Mouse (Mus musculus): ENCODE data around the gene Prrg4. TPM values are rescaled to one million over a fixed set of nuclear protein-coding genes. Genes with fewer than 3 reads are reported as not detected.
"Not testable (repeated sequence)": the region's sequence is repeated elsewhere in the genome, so short reads cannot be mapped to it uniquely, and the experiment has no call there.

The Prrg4 gene
- polyA plus RNA-seq, 1 experiment from 2014 or later: 1.5 TPM

DNA sequence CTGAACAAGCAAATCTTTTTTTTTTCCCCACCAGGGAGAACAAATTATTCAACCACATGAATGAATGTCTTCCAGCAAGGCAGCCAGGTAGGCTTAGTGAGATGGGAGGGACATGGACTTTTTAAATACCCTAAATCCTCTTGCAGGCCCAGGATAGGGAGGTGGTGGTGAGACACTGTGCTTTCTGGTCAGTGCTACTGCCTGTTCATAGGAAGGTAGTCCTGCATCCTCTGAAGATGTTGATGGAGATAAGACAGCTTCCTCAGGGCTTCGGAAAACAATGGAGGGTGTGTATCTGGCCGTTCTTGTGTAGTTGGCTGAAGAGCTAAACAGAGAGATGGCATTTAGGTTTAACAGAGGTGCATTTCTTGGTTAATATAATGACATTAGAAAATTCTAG is 17.2 kb downstream of the Prrg4 start:
- Histone ChIP-seq H3K4me3 (ENCODE audit: low read depth, low read length) (no peak overlapping the region), H3K4me2 (ENCODE audit: low read depth, low read length) (no peak overlapping the region), H3K36me3 (replicated peaks; ENCODE audit: control insufficient read depth, insufficient read depth, low read depth, low read length) (no peaks in the 10 kb centered on the region), H3K9me3 (replicated peaks; ENCODE audit: control insufficient read depth, low read length) (no peaks in the 10 kb centered on the region), H3K4me1 (ENCODE audit: control insufficient read depth, insufficient read depth, low read length) (no peaks in the 10 kb centered on the region), H3K27ac (replicated peaks; ENCODE audit: low read depth, low read length) (no peak overlapping the region), H3K9ac (replicated peaks; ENCODE audit: low read length) (no peak overlapping the region), H3K27me3 (ENCODE audit: control insufficient read depth, insufficient read depth, low read length) (no peaks in the 10 kb centered on the region)
- ATAC-seq (replicated peaks; ENCODE audit: insufficient number of reproducible peaks, low FRiP score, low TSS enrichment, low read depth) (no peak), DNase-seq (ENCODE audit: low spot score) (no peak)
- 90% methylated on average over 2 of the region's 2 CpGs for WGBS

DNA sequence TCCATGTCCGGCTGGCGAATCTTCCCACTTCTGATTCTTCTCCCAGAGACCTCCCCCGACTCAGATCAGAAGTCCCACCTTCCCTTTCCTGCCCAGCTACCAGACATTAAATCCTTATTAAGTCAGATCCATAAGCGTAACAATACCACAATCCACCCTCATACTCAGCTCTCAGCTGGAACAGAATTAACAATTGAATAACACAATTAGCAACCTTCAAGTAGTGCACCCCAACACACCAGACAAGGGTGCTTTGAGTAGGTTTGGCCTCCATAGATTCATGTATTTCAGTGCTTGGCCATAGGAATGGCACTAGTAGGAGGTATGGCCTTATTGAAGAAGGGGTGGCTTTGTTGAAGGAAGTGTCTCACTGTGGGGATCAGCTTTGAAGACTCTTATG is 23.5 kb downstream of the Prrg4 start:
- Histone ChIP-seq H3K4me3 (ENCODE audit: low read depth, low read length) (no peak overlapping the region), H3K27me3 (ENCODE audit: control insufficient read depth, insufficient read depth, low read length) (no peaks in the 10 kb centered on the region), H3K36me3 (replicated peaks; ENCODE audit: control insufficient read depth, insufficient read depth, low read depth, low read length) (no peaks in the 10 kb centered on the region), H3K4me1 (ENCODE audit: control insufficient read depth, insufficient read depth, low read length) (no peaks in the 10 kb centered on the region), H3K9ac (replicated peaks; ENCODE audit: low read length) (no peak overlapping the region), H3K4me2 (ENCODE audit: low read depth, low read length) (no peak overlapping the region), H3K27ac (replicated peaks; ENCODE audit: low read depth, low read length) (no peak overlapping the region), H3K9me3 (replicated peaks; ENCODE audit: control insufficient read depth, low read length) (no peaks in the 10 kb centered on the region)
- WGBS: 92% methylated on average over 4 of the region's 4 CpGs
- DNase-seq (ENCODE audit: low spot score) (no peak), ATAC-seq (replicated peaks; ENCODE audit: insufficient number of reproducible peaks, low FRiP score, low TSS enrichment, low read depth) (no peak)

GRCm38 (mm10) chr2:104818763-104819162 is 30.9 kb downstream of the Prrg4 start:
- not testable (repeated sequence) for DNase-seq (ENCODE audit: low spot score); ATAC-seq (replicated peaks; ENCODE audit: insufficient number of reproducible peaks, low FRiP score, low TSS enrichment, low read depth); H3K9ac ChIP-seq (replicated peaks; ENCODE audit: low read length); H3K4me2 ChIP-seq (ENCODE audit: low read depth, low read length); H3K27ac ChIP-seq (replicated peaks; ENCODE audit: low read depth, low read length); H3K36me3 ChIP-seq (replicated peaks; ENCODE audit: control insufficient read depth, insufficient read depth, low read depth, low read length); H3K4me3 ChIP-seq (ENCODE audit: low read depth, low read length); H3K9me3 ChIP-seq (replicated peaks; ENCODE audit: control insufficient read depth, low read length); H3K4me1 ChIP-seq (ENCODE audit: control insufficient read depth, insufficient read depth, low read length); H3K27me3 ChIP-seq (ENCODE audit: control insufficient read depth, insufficient read depth, low read length)
- 84% methylated on average over 3 of the region's 3 CpGs for WGBS

- Histone ChIP-seq H3K4me2 (ENCODE audit: low read depth, low read length) (peak overlapping the region; percentile 84), H3K9me3 (replicated peaks; ENCODE audit: control insufficient read depth, low read length) (no peaks in the 10 kb centered on the region), H3K36me3 (replicated peaks; ENCODE audit: control insufficient read depth, insufficient read depth, low read depth, low read length) (no peaks in the 10 kb centered on the region), H3K4me3 (ENCODE audit: low read depth, low read length) (peak overlapping the region; percentile 98), H3K9ac (replicated peaks; ENCODE audit: low read length) (peak overlapping the region; percentile 99), H3K27me3 (ENCODE audit: control insufficient read depth, insufficient read depth, low read length) (no peaks in the 10 kb centered on the region), H3K27ac (replicated peaks; ENCODE audit: low read depth, low read length) (peak overlapping the region; percentile 99), H3K4me1 (ENCODE audit: control insufficient read depth, insufficient read depth, low read length) (no peaks in the 10 kb centered on the region)
- WGBS: 3% methylated on average over 15 of the region's 15 CpGs
- ATAC-seq (replicated peaks; ENCODE audit: insufficient number of reproducible peaks, low FRiP score, low TSS enrichment, low read depth) (no peak), DNase-seq (ENCODE audit: low spot score) (peak; percentile 19)
Observed at GRCm38 (mm10) chr2:104817555-104818330, 31.9 kb downstream of the Prrg4 start.

DNA sequence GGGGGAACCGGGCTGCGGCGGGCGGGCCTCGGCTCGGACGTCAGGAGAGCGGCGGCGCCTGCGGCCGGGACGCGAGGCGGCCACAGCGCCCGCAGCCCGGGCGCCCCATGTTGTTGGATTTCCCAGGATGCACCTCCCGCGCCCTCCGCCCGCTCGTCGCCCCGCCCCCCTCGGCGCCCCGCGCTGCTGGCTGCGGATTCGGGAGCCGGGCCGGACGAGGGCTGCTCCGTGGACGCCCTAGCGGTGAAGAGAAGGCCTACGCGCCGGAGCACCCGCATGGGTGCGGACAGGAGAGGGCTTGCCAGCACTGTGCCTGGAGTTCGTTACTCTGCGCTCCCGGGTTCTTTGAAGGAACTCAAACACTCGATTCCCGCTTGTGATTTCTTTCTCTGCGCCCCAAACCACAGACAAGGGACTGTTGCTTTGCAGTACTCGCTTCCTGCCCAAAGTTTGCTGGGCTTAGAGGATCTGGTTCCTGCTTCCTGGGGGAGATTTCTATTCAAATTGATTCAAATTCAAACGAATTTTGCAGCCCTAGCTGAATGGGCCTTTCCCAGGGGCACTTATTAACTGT is 32.7 kb downstream of the Prrg4 start:
- Histone ChIP-seq H3K9me3 (replicated peaks; ENCODE audit: control insufficient read depth, low read length) (no peaks in the 10 kb centered on the region), H3K9ac (replicated peaks; ENCODE audit: low read length) (peak overlapping the region; percentile 99), H3K36me3 (replicated peaks; ENCODE audit: control insufficient read depth, insufficient read depth, low read depth, low read length) (no peaks in the 10 kb centered on the region), H3K27me3 (ENCODE audit: control insufficient read depth, insufficient read depth, low read length) (no peaks in the 10 kb centered on the region), H3K4me2 (ENCODE audit: low read depth, low read length) (peak overlapping the region; percentile 84), H3K4me3 (ENCODE audit: low read depth, low read length) (peak overlapping the region; percentile 98), H3K27ac (replicated peaks; ENCODE audit: low read depth, low read length) (peak overlapping the region; percentile 99), H3K4me1 (ENCODE audit: control insufficient read depth, insufficient read depth, low read length) (no peaks in the 10 kb centered on the region)
- WGBS: 0% methylated on average over 44 of the region's 51 CpGs
- DNase-seq (ENCODE audit: low spot score): peak; percentile 94
- ATAC-seq (replicated peaks; ENCODE audit: insufficient number of reproducible peaks, low FRiP score, low TSS enrichment, low read depth): peak; percentile 96

GRCm38 (mm10) chr2:104816371-104816827 is 33.3 kb downstream of the Prrg4 start, which contains the start of gene Qser1:
TSS of gene Qser1 (minus strand) at chr2:104816760.
- H3K9me3 ChIP-seq (replicated peaks; ENCODE audit: control insufficient read depth, low read length): no peaks in the 10 kb centered on the region
- peak within 1 kb of the TSS; percentile 99 for H3K27ac ChIP-seq (replicated peaks; ENCODE audit: low read depth, low read length)
- no peaks in the 10 kb centered on the region for H3K4me1 ChIP-seq (ENCODE audit: control insufficient read depth, insufficient read depth, low read length)
- no peaks in the 10 kb centered on the region for H3K36me3 ChIP-seq (replicated peaks; ENCODE audit: control insufficient read depth, insufficient read depth, low read depth, low read length)
- peak within 1 kb of the TSS; percentile 99 for H3K9ac ChIP-seq (replicated peaks; ENCODE audit: low read length)
- H3K4me3 ChIP-seq (ENCODE audit: low read depth, low read length): peak within 1 kb of the TSS; percentile 98
- peak; percentile 79 for ATAC-seq (replicated peaks; ENCODE audit: insufficient number of reproducible peaks, low FRiP score, low TSS enrichment, low read depth)
- no peaks in the 10 kb centered on the region for H3K27me3 ChIP-seq (ENCODE audit: control insufficient read depth, insufficient read depth, low read length)
- DNase-seq (ENCODE audit: low spot score): no peak
- H3K4me2 ChIP-seq (ENCODE audit: low read depth, low read length): peak within 1 kb of the TSS; percentile 84
- WGBS: 0% methylated on average over 25 of the region's 50 CpGs

DNA sequence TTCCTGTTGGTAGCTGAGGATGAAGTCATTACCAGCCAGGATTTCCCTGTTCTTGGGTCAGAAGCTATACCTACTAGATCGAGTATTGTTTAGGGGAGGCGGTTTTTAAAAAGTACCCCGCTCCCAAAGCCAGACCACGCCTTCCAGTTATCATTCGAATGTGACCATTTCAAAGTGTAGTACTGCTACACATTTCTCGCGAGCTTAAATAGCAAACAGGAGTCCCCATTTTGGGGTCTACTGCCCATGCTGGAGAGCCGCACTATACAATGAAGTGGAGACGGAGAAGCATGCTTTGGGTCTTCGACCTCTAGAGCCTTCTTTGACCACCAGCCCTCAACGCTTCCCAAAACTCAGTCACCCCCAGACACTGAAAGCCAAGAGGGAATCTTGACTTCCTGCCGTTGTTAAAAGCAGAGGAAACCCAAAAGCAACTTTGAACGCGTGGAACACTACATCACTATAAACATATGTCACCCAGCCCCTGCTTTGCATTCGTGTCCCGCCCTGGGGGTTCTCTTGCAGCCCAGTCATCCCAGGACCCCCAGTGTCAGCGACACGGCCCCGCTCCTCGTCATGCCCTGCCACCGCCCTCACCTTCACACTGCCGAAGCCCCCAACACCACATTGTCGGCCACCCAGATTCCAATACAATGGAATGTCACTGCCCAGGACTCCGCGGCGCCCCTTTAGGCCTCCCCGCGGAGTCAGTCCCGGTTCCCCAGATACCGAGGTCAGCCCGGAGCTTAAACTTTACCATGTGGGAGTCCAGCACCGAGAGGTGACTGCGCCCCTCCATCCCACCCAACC is 33.9 kb downstream of the Prrg4 start:
- under 1% methylated on average over 33 of the region's 33 CpGs for WGBS
- peak overlapping the region; percentile 99 for H3K27ac ChIP-seq (replicated peaks; ENCODE audit: low read depth, low read length)
- DNase-seq (ENCODE audit: low spot score): peak; percentile 76
- peak overlapping the region; percentile 99 for H3K9ac ChIP-seq (replicated peaks; ENCODE audit: low read length)
- no peaks in the 10 kb centered on the region for H3K9me3 ChIP-seq (replicated peaks; ENCODE audit: control insufficient read depth, low read length)
- H3K27me3 ChIP-seq (ENCODE audit: control insufficient read depth, insufficient read depth, low read length): no peaks in the 10 kb centered on the region
- H3K4me1 ChIP-seq (ENCODE audit: control insufficient read depth, insufficient read depth, low read length): no peaks in the 10 kb centered on the region
- no peaks in the 10 kb centered on the region for H3K36me3 ChIP-seq (replicated peaks; ENCODE audit: control insufficient read depth, insufficient read depth, low read depth, low read length)
- peak overlapping the region; percentile 84 for H3K4me2 ChIP-seq (ENCODE audit: low read depth, low read length)
- H3K4me3 ChIP-seq (ENCODE audit: low read depth, low read length): peak overlapping the region; percentile 98
- peak; percentile 29 for ATAC-seq (replicated peaks; ENCODE audit: insufficient number of reproducible peaks, low FRiP score, low TSS enrichment, low read depth)
